Mouse (Mus musculus) heart, embryonic 16.5 days (tissue): Measurements from ENCODE around the gene Cipc. TPM values are rescaled to one million over a fixed set of nuclear protein-coding genes. Genes with fewer than 3 reads are reported as not detected.

Experiments
- ATAC-seq: fragments of 200-750 bp; cut with Nextera tagmentation; replicated peaks from 2 replicates; pipeline ENCODE4 v1.8.0; 2017; ENCODE audit warnings: moderate number of reproducible peaks; ENCODE audit not compliant: insufficient read depth, low FRiP score; ENCODE audit errors: extremely low read depth
- H3K27ac ChIP-seq: fragments of 300-500 bp; sonication (generic); 2 replicates; pipeline ENCODE4 v1.5.1; 2014; ENCODE audit warnings: mild to moderate bottlenecking, low read length, control low read depth, moderate library complexity
- H3K27me3 ChIP-seq: fragments of 300-500 bp; sonication (generic); 2 replicates; pipeline ENCODE4 v1.6.1; 2014; ENCODE audit warnings: low read length, mixed read lengths; ENCODE audit not compliant: control insufficient read depth, insufficient read depth
- H3K36me3 ChIP-seq: fragments of 300-500 bp; sonication (generic); 2 replicates; pipeline ENCODE4 v1.6.1; 2014; ENCODE audit not compliant: control insufficient read depth, insufficient read depth
- H3K4me1 ChIP-seq: fragments of 300-500 bp; sonication (generic); 2 replicates; pipeline ENCODE4 v1.6.1; 2014; ENCODE audit warnings: low read length, mixed read lengths; ENCODE audit not compliant: control insufficient read depth, insufficient read depth
- H3K4me2 ChIP-seq: fragments of 300-500 bp; sonication (generic); 2 replicates; pipeline ENCODE4 v1.6.1; 2014; ENCODE audit warnings: low read depth, mild to moderate bottlenecking, control low read depth, low read length
- H3K4me3 ChIP-seq: fragments of 300-500 bp; sonication (generic); 2 replicates; pipeline ENCODE4 v1.5.1; 2014; ENCODE audit warnings: mild to moderate bottlenecking, control low read depth, low read length
- H3K9ac ChIP-seq: fragments of 300-500 bp; sonication (generic); 2 replicates; pipeline ENCODE4 v1.6.1; 2014; ENCODE audit warnings: low read length, control low read depth
- H3K9me3 ChIP-seq: fragments of 300-500 bp; sonication (generic); replicated peaks from 2 replicates; pipeline ENCODE4 v1.6.1; 2016; ENCODE audit warnings: low read length; ENCODE audit not compliant: control insufficient read depth
- WGBS: fragments of 180-500 bp; shearing (Covaris S2); extraction: QIAGEN DNeasy Blood & Tissue Kit; methylation state at CpG from one replicate; pipeline ENCODE4 v1.1.7; 2014; 5-methylcytosine and 5-hydroxymethylcytosine counted together
- polyA plus RNA-seq: library from polyadenylated mRNA; unstranded; fragments of >200 nt; fragmentation: Nextera tagmentation; extraction: Ambion mirVana; gene quantifications from 2 replicates; pipeline ENCODE4 v1.2.1, GENCODE M21; 2015

Cipc gene
- polyA plus RNA-seq, 1 experiment from 2014 or later = 25.9 TPM

GRCm38 (mm10) chr12:86964278-86965057 is 17.6 kb downstream of the Cipc start:
- 85% methylated on average over 16 of the region's 16 CpGs for WGBS
- Histone ChIP-seq H3K27ac (no peak overlapping the region), H3K9me3 (no peaks in the 10 kb centered on the region), H3K4me2 (no peak overlapping the region), H3K9ac (no peak overlapping the region), H3K27me3 (no peaks in the 10 kb centered on the region), H3K36me3 (peaks cover 42% of the 10 kb centered on the region), H3K4me1 (peaks cover 14% of the 10 kb centered on the region), H3K4me3 (no peak overlapping the region)
- no peak for ATAC-seq

- H3K4me2 ChIP-seq = no peak overlapping the region
- no peaks in the 10 kb centered on the region for H3K9me3 ChIP-seq
- H3K9ac ChIP-seq = no peak overlapping the region
- ATAC-seq = no peak
- H3K27me3 ChIP-seq = no peaks in the 10 kb centered on the region
- H3K36me3 ChIP-seq = peaks cover 34% of the 10 kb centered on the region
- no peak overlapping the region for H3K4me3 ChIP-seq
- 87% methylated on average over 4 of the region's 4 CpGs for WGBS
- H3K27ac ChIP-seq = no peak overlapping the region
- peaks cover 14% of the 10 kb centered on the region for H3K4me1 ChIP-seq
Measured at GRCm38 (mm10) chr12:86965237-86965799, 18.5 kb downstream of the Cipc start.

GRCm38 (mm10) chr12:86968468-86969219 is 21.8 kb downstream of the Cipc start:
- WGBS = 27% methylated on average over 13 of the region's 13 CpGs
- Histone ChIP-seq H3K27me3 (no peaks in the 10 kb centered on the region), H3K4me1 (peaks cover 23% of the 10 kb centered on the region), H3K4me3 (no peak overlapping the region), H3K4me2 (peak overlapping the region; percentile 15; the same call in 1 of the 2 replicates), H3K27ac (no peak overlapping the region; the same call in 1 of the 2 replicates), H3K9ac (no peak overlapping the region), H3K9me3 (no peaks in the 10 kb centered on the region), H3K36me3 (peaks cover 6% of the 10 kb centered on the region)
- ATAC-seq = no peak

- peaks cover 28% of the 10 kb centered on the region for H3K4me1 ChIP-seq
- no peak for ATAC-seq
- H3K9me3 ChIP-seq = no peaks in the 10 kb centered on the region
- H3K36me3 ChIP-seq = peaks cover 4% of the 10 kb centered on the region; the same call in 1 of the 2 replicates
- H3K27me3 ChIP-seq = no peaks in the 10 kb centered on the region
- H3K4me3 ChIP-seq = no peak overlapping the region
- H3K9ac ChIP-seq = no peak overlapping the region
- WGBS = 43% methylated on average over 3 of the region's 3 CpGs
- no peak overlapping the region for H3K27ac ChIP-seq
- H3K4me2 ChIP-seq = 0 out of 2 replicates have a peak overlapping the region, but pooled peaks have one; percentile 15
Measured at GRCm38 (mm10) chr12:86969220-86969601, 22.4 kb downstream of the Cipc start.

- Histone ChIP-seq H3K4me1 (peaks cover 37% of the 10 kb centered on the region), H3K9ac (no peak overlapping the region), H3K4me2 (no peak overlapping the region), H3K36me3 (no peaks in the 10 kb centered on the region), H3K27ac (no peak overlapping the region), H3K4me3 (no peak overlapping the region), H3K27me3 (no peaks in the 10 kb centered on the region; the same call in 1 of the 2 replicates), H3K9me3 (no peaks in the 10 kb centered on the region)
- WGBS = 83% methylated on average over 7 of the region's 7 CpGs
- ATAC-seq = no peak
Measured at GRCm38 (mm10) chr12:86971089-86971488, 24.2 kb downstream of the Cipc start.

- no peaks in the 10 kb centered on the region for H3K9me3 ChIP-seq
- H3K4me1 ChIP-seq = peaks cover 41% of the 10 kb centered on the region
- peak; percentile 51 for ATAC-seq
- H3K4me3 ChIP-seq = no peak overlapping the region
- no peaks in the 10 kb centered on the region; the same call in 1 of the 2 replicates for H3K27me3 ChIP-seq
- H3K9ac ChIP-seq = no peak overlapping the region
- 9% methylated on average over 7 of the region's 7 CpGs for WGBS
- H3K36me3 ChIP-seq = no peaks in the 10 kb centered on the region
- H3K27ac ChIP-seq = peak overlapping the region; percentile 25; the same call in 1 of the 2 replicates
- H3K4me2 ChIP-seq = peak overlapping the region; percentile 14; the same call in 1 of the 2 replicates
Measured at GRCm38 (mm10) chr12:86973216-86973615, 26.4 kb downstream of the Cipc start.

- no peak overlapping the region for H3K4me3 ChIP-seq
- H3K36me3 ChIP-seq = no peaks in the 10 kb centered on the region
- no peak overlapping the region for H3K4me2 ChIP-seq
- H3K9me3 ChIP-seq = no peaks in the 10 kb centered on the region
- 0 out of 2 replicates have a peak overlapping the region, but pooled peaks have one; percentile 15 for H3K27ac ChIP-seq
- peaks cover 36% of the 10 kb centered on the region for H3K4me1 ChIP-seq
- H3K9ac ChIP-seq = no peak overlapping the region
- H3K27me3 ChIP-seq = peaks cover 4% of the 10 kb centered on the region
- 31% methylated on average over 8 of the region's 8 CpGs for WGBS
- ATAC-seq = no peak
Measured at GRCm38 (mm10) chr12:86973706-86974105, 26.9 kb downstream of the Cipc start.

- peak overlapping the region; percentile 70 for H3K4me2 ChIP-seq
- WGBS = 8% methylated on average over 40 of the region's 40 CpGs
- peak overlapping the region; percentile 64 for H3K9ac ChIP-seq
- peaks cover 7% of the 10 kb centered on the region for H3K27me3 ChIP-seq
- peak overlapping the region; percentile 42 for H3K4me3 ChIP-seq
- peaks cover 31% of the 10 kb centered on the region for H3K4me1 ChIP-seq
- ATAC-seq = 0 out of 2 replicates have a peak, but pooled peaks have one; percentile 42
- no peak overlapping the region for H3K27ac ChIP-seq
- H3K36me3 ChIP-seq = no peaks in the 10 kb centered on the region
- H3K9me3 ChIP-seq = no peaks in the 10 kb centered on the region
Measured at GRCm38 (mm10) chr12:86974387-86975288, 27.8 kb downstream of the Cipc start.
